Mouse (Mus musculus) limb, embryonic 13.5 days (tissue): ENCODE measurements around the gene Ccdc175. TPM values are rescaled to one million over a fixed set of nuclear protein-coding genes. Genes with fewer than 3 reads are reported as not detected.

Source experiments
- ATAC-seq: fragments of 200-750 bp; cut with Nextera tagmentation; 2 replicates; pipeline ENCODE4 v1.8.0; 2017; ENCODE audit warnings: low read depth, moderate number of reproducible peaks, moderate TSS enrichment; ENCODE audit not compliant: low FRiP score
- H3K27ac ChIP-seq: fragments of 300-500 bp; sonication (generic); 2 replicates; pipeline ENCODE4 v1.5.1; 2015; ENCODE audit warnings: inconsistent platforms, mild to moderate bottlenecking, moderate library complexity
- H3K27me3 ChIP-seq: fragments of 300-500 bp; sonication (generic); 2 replicates; pipeline ENCODE4 v1.6.1; 2015; ENCODE audit warnings: mild to moderate bottlenecking, inconsistent platforms
- H3K36me3 ChIP-seq: fragments of 300-500 bp; sonication (generic); 2 replicates; pipeline ENCODE4 v1.6.1; 2015; ENCODE audit warnings: inconsistent platforms, mild to moderate bottlenecking, moderate library complexity
- H3K4me1 ChIP-seq: fragments of 300-500 bp; sonication (generic); 2 replicates; pipeline ENCODE4 v1.6.1; 2015; ENCODE audit warnings: inconsistent platforms
- H3K4me2 ChIP-seq: fragments of 300-500 bp; sonication (generic); replicated peaks from 2 replicates; pipeline ENCODE4 v1.6.1; 2015; ENCODE audit warnings: inconsistent platforms, mild to moderate bottlenecking, moderate library complexity
- H3K4me3 ChIP-seq: fragments of 300-500 bp; sonication (generic); 2 replicates; pipeline ENCODE4 v1.5.1; 2015; ENCODE audit warnings: moderate library complexity, mild to moderate bottlenecking, inconsistent platforms
- H3K9ac ChIP-seq: fragments of 300-500 bp; sonication (generic); 2 replicates; pipeline ENCODE4 v1.6.1; 2015; ENCODE audit warnings: mild to moderate bottlenecking, inconsistent platforms
- H3K9me3 ChIP-seq: fragments of 300-500 bp; sonication (generic); 2 replicates; pipeline ENCODE4 v1.6.1; 2016; ENCODE audit warnings: inconsistent platforms
- WGBS: fragments of 180-500 bp; shearing (Covaris S2); methylation state at CpG from one replicate; pipeline ENCODE4 v1.1.7; 2015; 5-methylcytosine and 5-hydroxymethylcytosine counted together
- polyA plus RNA-seq: library from polyadenylated mRNA; unstranded; fragments of >200 nt; fragmentation: Nextera tagmentation; extraction: Ambion mirVana; gene quantifications from 2 replicates; pipeline ENCODE4 v1.2.1, GENCODE M21; 2015

Ccdc175 gene
- polyA plus RNA-seq, 1 experiment from 2014 or later = not detected

GRCm38 (mm10) chr12:72179561-72179960 is 5.3 kb downstream of the Ccdc175 start:
- no peaks in the 10 kb centered on the region for H3K9me3 ChIP-seq
- no peak overlapping the region for H3K4me2 ChIP-seq
- no peak for ATAC-seq
- H3K9ac ChIP-seq = no peak overlapping the region
- H3K36me3 ChIP-seq = no peaks in the 10 kb centered on the region
- H3K4me1 ChIP-seq = no peaks in the 10 kb centered on the region
- H3K4me3 ChIP-seq = no peak overlapping the region
- WGBS = 75% methylated on average over 4 of the region's 4 CpGs
- H3K27me3 ChIP-seq = no peaks in the 10 kb centered on the region
- H3K27ac ChIP-seq = no peak overlapping the region

DNA sequence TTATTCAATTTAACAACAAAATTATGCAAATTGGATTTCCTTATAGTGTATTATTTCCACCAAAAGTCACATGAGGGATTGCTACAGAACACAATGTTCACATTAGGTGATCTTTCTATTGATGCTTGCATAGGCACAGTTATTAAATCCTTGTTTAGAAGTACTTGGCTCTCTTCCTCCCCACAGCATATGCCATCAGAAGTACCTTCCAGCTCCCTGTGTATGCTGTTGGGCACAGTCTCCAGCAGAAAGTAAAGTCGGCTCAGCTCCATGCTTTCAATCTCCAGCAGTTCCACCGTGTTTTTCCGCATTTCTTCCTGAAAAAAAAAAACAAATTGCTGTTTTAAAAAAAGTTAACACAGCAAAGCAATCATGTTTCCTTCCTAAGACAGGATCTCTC is 6.5 kb downstream of the Ccdc175 start:
- H3K4me1 ChIP-seq = no peaks in the 10 kb centered on the region
- H3K36me3 ChIP-seq = no peaks in the 10 kb centered on the region
- no peaks in the 10 kb centered on the region for H3K27me3 ChIP-seq
- H3K27ac ChIP-seq = no peak overlapping the region
- H3K4me2 ChIP-seq = no peak overlapping the region
- H3K9me3 ChIP-seq = no peaks in the 10 kb centered on the region
- 80% methylated on average over 3 of the region's 3 CpGs for WGBS
- no peak overlapping the region for H3K9ac ChIP-seq
- no peak for ATAC-seq
- no peak overlapping the region for H3K4me3 ChIP-seq

GRCm38 (mm10) chr12:72158421-72158820 is 26.4 kb downstream of the Ccdc175 start:
- WGBS = 68% methylated on average over 4 of the region's 4 CpGs
- ATAC-seq = no peak

DNA sequence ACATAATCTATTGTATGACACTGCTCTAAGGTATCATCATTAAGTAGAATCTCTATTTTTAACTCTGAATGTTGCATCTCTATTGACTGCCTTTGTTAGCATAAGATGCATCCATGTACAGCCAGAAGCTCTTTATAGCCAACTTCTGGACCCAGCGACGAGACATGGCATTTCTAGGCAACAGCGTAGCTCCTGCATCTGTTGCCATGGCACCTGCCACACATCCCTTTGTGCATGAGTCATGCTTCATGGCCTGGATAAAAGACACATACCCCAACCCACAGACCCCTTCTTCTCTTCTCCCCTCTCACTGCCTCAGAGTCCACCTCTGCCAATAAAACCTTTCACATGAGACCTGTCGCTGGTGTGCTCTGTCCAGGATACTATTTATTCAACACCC is 34.0 kb downstream of the Ccdc175 start:
- no peak for ATAC-seq
- Histone ChIP-seq H3K4me2 (no peak overlapping the region), H3K9ac (no peak overlapping the region), H3K9me3 (no peaks in the 10 kb centered on the region), H3K27ac (no peak overlapping the region), H3K4me3 (no peak overlapping the region), H3K4me1 (no peaks in the 10 kb centered on the region), H3K27me3 (no peaks in the 10 kb centered on the region), H3K36me3 (no peaks in the 10 kb centered on the region)
- 86% methylated on average over 4 of the region's 4 CpGs for WGBS

More at GRCm38 (mm10) chr12:72158421-72158820, 26.4 kb downstream of the Ccdc175 start:
- Histone ChIP-seq H3K36me3 (no peaks in the 10 kb centered on the region), H3K27me3 (no peaks in the 10 kb centered on the region), H3K4me1 (no peaks in the 10 kb centered on the region), H3K4me3 (no peak overlapping the region), H3K27ac (no peak overlapping the region), H3K9me3 (no peaks in the 10 kb centered on the region), H3K4me2 (no peak overlapping the region), H3K9ac (no peak overlapping the region)

GRCm38 (mm10) chr12:72129203-72129602 is 55.6 kb downstream of the Ccdc175 start:
- no peaks in the 10 kb centered on the region for H3K9me3 ChIP-seq
- ATAC-seq = no peak
- no peaks in the 10 kb centered on the region for H3K36me3 ChIP-seq
- WGBS = 90% methylated on average over 10 of the region's 10 CpGs
- H3K9ac ChIP-seq = no peak overlapping the region
- H3K4me3 ChIP-seq = no peak overlapping the region
- H3K27me3 ChIP-seq = no peaks in the 10 kb centered on the region
- no peaks in the 10 kb centered on the region for H3K4me1 ChIP-seq
- no peak overlapping the region for H3K4me2 ChIP-seq
- no peak overlapping the region for H3K27ac ChIP-seq

DNA sequence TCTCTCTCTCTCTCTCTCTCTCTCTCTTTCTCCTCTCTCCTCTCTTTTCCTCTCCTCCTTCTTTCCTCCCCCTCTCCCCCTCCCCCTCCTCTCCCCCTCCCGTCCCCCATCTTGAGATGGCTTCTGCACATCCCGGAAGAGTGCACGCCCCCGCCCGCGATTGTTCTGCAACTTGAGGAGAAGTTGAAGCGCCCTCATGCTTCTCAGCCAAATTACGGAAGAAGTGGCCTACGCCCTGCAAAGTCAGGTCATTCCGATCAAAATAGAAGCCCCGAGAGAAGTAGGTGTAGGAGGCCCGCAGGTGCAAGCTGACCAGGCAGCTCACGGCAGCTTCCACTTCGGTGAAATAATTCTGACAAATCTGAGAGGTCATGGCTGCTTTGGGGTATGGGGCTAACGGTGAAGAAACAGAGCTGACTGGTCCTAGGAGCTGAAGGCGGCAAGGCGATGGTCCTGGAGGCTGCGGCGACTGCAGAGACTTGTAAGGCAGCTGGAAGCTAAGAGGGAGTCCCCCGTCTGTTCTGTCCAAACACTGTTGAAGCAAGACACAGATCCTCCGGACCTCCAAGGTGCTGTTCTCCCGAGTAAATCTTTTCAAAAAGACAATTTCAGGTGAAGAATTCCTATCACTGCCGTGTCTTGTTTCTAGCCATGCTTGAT is 69.0 kb downstream of the Ccdc175 start:
- WGBS = 76% methylated on average over 22 of the region's 23 CpGs
- Histone ChIP-seq H3K4me2 (no peak overlapping the region), H3K4me3 (no peak overlapping the region), H3K4me1 (no peaks in the 10 kb centered on the region), H3K9ac (no peak overlapping the region), H3K27me3 (0 out of 2 replicates have a peak, but pooled peaks cover 3% of the 10 kb centered on the region), H3K27ac (no peak overlapping the region), H3K9me3 (no peaks in the 10 kb centered on the region), H3K36me3 (no peaks in the 10 kb centered on the region)
- ATAC-seq = no peak

- H3K36me3 ChIP-seq = no peaks in the 10 kb centered on the region
- H3K9ac ChIP-seq = no peak overlapping the region
- no peak overlapping the region for H3K27ac ChIP-seq
- no peak for ATAC-seq
- no peaks in the 10 kb centered on the region for H3K4me1 ChIP-seq
- 72% methylated on average over 6 of the region's 6 CpGs for WGBS
- H3K4me2 ChIP-seq = no peak overlapping the region
- H3K27me3 ChIP-seq = 0 out of 2 replicates have a peak, but pooled peaks cover 3% of the 10 kb centered on the region
- no peaks in the 10 kb centered on the region for H3K9me3 ChIP-seq
- no peak overlapping the region for H3K4me3 ChIP-seq
These were observed 69.7 kb downstream of the Ccdc175 start for GRCm38 (mm10) chr12:72115126-72115525.

DNA sequence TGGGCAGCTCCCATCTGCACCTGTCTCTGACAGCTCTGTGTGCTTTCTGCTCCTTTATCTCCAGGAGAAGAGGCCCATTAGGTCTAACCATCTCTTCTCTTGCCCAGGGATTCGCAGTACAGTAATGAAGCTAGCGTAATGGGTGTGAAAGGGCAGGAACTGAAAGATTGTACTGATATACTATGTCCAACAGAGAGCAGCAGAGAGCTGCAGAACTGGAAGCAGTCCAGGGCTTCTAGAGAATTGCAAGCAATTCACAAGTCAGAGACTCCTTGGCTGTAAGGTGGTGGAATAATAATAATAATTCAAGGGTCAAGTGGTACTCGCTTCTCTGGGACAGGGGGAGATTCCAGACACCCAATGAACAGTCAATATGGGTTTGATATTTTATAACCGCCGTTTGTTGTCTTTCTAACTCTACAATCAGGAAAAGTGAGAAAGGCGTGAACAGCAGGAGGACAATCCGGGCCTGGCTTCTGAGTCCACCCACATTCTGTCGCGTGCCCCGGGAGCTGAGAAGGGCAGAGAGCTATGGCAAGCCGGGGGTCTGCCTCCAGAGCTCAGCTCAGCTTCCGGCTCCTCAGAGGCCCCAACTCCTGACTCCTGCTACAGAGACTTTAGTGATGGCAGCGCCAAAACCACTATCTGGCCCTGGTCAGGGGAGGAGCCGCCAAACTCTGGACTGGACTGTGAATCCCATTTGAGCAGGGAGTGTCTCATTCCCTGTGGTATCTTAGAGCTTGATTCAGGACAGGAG is 80.1 kb downstream of the Ccdc175 start:
- Histone ChIP-seq H3K9ac (no peak overlapping the region), H3K4me1 (no peaks in the 10 kb centered on the region), H3K9me3 (no peaks in the 10 kb centered on the region), H3K36me3 (peaks cover 16% of the 10 kb centered on the region), H3K27ac (no peak overlapping the region), H3K4me3 (no peak overlapping the region), H3K4me2 (0 out of 2 replicates have a peak overlapping the region, but pooled peaks have one; percentile 14), H3K27me3 (peaks cover 7% of the 10 kb centered on the region; the same call in 1 of the 2 replicates)
- 30% methylated on average over 14 of the region's 14 CpGs for WGBS
- 0 out of 2 replicates have a peak, but pooled peaks have one; percentile 32 for ATAC-seq

DNA sequence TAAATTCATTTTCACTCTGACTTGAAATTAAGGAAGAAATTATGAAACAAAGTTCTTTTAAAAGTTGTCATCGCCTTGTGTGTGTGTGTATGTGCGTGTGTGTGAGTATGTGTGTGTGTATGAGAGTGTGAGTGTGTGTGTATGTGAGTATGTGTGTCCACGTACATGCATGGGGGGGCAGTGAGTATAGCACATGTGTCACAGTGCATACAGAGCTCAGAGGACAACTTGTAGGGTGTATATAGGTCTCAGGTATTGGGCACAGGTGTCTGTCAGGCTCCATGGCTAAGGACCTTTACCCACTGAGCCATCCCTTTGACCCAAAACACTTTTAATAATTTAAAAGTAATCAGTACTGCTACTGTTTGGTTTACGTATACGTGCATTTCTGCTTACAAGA is 80.8 kb downstream of the Ccdc175 start:
- no peaks in the 10 kb centered on the region for H3K4me1 ChIP-seq
- H3K27ac ChIP-seq = no peak overlapping the region
- H3K4me2 ChIP-seq = no peak overlapping the region
- 82% methylated on average over 5 of the region's 5 CpGs for WGBS
- no peak overlapping the region for H3K9ac ChIP-seq
- no peak overlapping the region for H3K4me3 ChIP-seq
- H3K36me3 ChIP-seq = peaks cover 23% of the 10 kb centered on the region
- H3K27me3 ChIP-seq = peaks cover 7% of the 10 kb centered on the region; the same call in 1 of the 2 replicates
- peak; percentile 32; the same call in 1 of the 2 replicates for ATAC-seq
- H3K9me3 ChIP-seq = no peaks in the 10 kb centered on the region

- H3K36me3 ChIP-seq = peaks cover 29% of the 10 kb centered on the region
- no peak overlapping the region for H3K4me2 ChIP-seq
- no peaks in the 10 kb centered on the region for H3K4me1 ChIP-seq
- 84% methylated on average over 6 of the region's 6 CpGs for WGBS
- no peak overlapping the region for H3K27ac ChIP-seq
- no peak overlapping the region for H3K4me3 ChIP-seq
- no peaks in the 10 kb centered on the region for H3K9me3 ChIP-seq
- no peak for ATAC-seq
- no peak overlapping the region for H3K9ac ChIP-seq
- H3K27me3 ChIP-seq = 0 out of 2 replicates have a peak, but pooled peaks cover 3% of the 10 kb centered on the region
These were observed 82.1 kb downstream of the Ccdc175 start for GRCm38 (mm10) chr12:72102776-72103175.

DNA sequence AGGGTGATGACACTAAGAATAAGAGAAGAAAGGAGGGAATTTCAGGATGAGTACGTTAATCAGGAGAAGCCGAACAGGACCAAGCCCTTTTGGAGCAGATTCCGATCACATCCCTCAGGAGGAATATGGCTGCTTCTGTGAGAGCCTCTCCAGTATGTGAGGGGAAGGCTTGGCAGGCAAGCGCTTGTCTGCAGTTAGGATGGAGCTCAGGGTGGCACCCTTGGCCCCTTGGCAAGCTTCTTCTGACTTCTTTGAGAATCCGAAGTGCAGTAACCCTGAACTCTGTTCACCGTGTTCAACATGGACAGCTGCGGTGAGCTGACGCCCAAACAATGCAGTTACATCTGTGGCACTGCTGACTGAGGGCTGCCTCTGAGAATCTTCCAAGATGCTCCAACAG is 87.9 kb downstream of the Ccdc175 start:
- ATAC-seq = no peak
- no peak overlapping the region for H3K27ac ChIP-seq
- no peak overlapping the region for H3K4me3 ChIP-seq
- H3K27me3 ChIP-seq = no peaks in the 10 kb centered on the region
- H3K36me3 ChIP-seq = peaks cover 82% of the 10 kb centered on the region
- no peak overlapping the region for H3K4me2 ChIP-seq
- H3K4me1 ChIP-seq = no peaks in the 10 kb centered on the region
- H3K9ac ChIP-seq = no peak overlapping the region
- WGBS = 95% methylated on average over 8 of the region's 8 CpGs
- no peaks in the 10 kb centered on the region for H3K9me3 ChIP-seq

DNA sequence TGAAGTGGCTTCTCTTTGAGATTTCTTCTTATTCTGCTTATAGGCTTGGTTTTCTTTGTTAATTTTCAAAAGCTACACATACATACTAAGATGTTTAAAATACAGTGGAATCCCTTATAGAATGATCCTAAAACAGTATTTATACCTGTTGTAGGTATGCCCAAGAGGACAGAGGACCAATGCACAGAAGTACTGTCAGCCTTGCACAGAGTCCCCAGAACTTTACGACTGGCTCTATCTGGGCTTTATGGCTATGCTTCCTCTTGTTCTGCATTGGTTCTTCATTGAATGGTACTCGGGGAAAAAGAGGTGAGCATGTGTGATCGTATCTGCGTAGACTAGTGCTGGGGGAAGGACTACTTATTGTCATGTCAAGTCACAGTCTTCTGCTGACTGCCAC is 95.0 kb downstream of the Ccdc175 start:
- Histone ChIP-seq H3K4me2 (no peak overlapping the region), H3K9ac (no peak overlapping the region), H3K27ac (no peak overlapping the region), H3K4me3 (no peak overlapping the region), H3K9me3 (no peaks in the 10 kb centered on the region), H3K36me3 (peaks cover 43% of the 10 kb centered on the region), H3K27me3 (no peaks in the 10 kb centered on the region), H3K4me1 (peaks cover 16% of the 10 kb centered on the region)
- WGBS = 89% methylated on average over 4 of the region's 4 CpGs
- no peak for ATAC-seq
